Mouse (Mus musculus): ENCODE measurements around the gene Ppp1r12a.

GRCm38 (mm10) chr10:108271201-108271600, 109.2 kb downstream of the Ppp1r12a start:
- TF ChIP-seq CTCF (IDR thresholded peaks at IDR 0.05; ENCODE audit: low read depth) (no peak), EP300 (optimal IDR thresholded peaks at IDR 0.05) (no peak)
